Mouse (Mus musculus) layer of hippocampus, postnatal 36 days (tissue): ENCODE measurements at regions not wholly inside any gene's neighbourhood (a gene's known extent, or its start where the extent isn't known, plus 50 kb on each side); places are given as distances from the start of the nearest gene placed in this dataset.
A peak's percentile ranks its signal among the peaks of the same experiment; 100 is the strongest.

Source experiments
- DNase-seq, 2 experiments: peaks; one replicate each; pipeline ENCODE4 v3.0.0; 2022

GRCm38 (mm10) chr9:68254218-68254617 lies 399.4 kb upstream of the Rora start:
- DNase-seq: no peak

- DNase-seq: peak; percentile 8 to 13
Observed at GRCm38 (mm10) chr9:68268551-68268950, 385.0 kb upstream of the Rora start.

DNA sequence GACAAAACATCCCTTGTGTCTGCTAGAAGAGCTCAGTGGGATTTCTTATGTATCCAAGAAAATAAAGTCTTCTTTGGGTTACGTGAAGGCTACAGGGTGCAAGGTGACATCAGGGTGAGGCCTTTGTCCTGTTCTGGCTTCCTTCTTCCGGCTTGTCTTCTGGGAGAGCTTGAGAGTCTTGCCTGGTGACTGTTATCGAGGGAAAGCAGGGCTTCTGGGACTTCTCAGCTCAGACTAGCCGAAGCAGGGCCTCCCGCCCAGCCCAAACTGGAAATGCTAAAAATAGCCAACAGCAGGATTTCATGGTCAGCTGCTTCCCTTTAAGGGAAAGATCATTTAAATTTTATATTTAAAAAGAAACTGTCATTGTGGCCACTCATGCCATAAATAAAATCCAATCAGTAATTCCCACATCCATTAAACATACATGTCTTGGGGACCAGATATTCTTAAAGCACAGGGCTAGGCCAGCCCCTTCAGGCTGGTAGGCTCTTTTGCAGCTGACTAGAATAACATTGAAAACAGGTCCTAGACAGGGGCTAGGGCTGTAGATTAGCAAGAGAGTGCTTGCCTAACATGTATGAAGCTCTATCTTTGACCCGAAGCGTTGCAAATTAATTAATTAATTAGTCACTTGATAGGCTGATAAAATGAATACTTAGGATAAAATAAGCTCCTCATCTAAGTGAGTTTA lies 351.2 kb upstream of the Rora start:
- DNase-seq: no peak

DNA sequence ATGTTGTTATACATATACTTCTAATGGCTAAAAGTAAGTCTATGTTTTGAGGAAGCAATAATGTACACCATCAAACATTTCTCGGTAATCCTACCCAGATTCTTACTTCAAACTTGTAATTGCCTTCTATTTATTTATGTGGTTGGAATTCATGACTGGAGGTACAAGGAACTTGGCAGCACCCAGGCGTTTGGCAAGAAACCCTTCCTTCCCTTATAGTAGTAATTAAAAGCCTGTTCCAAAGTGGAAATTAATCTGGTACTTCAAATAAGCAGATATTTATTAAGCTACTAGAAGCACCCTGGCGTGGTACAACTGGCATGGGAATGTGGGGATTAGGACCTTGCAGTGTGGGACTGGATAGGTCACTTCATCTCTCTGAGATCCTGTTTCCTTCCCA lies 322.9 kb upstream of the Rora start:
- no peak for DNase-seq

DNA sequence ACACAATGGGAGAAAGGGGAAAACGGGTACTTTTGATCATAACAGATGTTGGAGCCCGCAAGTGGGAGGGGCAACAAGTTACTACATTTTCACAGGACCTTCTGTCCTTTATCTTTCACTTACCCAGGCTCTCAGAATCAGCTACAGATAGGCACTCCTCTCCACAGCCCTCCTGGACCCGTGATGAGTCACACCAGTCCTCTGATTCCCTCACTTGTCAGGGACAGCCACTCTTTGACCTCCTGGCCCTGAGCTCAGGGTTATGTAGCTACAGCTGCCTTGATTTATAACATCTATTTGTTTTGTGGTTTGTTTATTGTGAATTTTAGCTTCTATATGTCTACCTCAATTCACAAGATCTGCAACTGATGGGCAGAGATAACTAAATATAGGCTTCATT lies 312.7 kb upstream of the Rora start:
- DNase-seq: no peak

DNA sequence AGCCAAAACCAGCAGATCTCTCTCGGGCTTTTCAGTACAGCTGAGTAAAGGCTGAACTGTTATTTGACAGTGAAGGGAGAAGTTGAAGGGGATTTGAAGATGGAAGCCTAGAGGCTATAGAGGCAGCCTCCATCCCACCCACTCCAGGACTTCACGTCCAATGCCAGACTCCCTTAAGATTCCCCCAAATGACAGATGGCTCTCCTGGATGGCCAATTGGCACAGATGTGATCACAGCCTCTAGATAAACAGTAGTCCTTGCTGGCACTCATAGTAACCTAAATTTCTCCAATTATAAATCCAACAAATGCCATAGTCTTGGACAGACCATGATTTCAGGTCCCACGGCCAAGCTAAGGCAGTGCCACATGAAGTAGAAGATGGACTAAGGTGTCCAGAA lies 312.1 kb upstream of the Rora start:
- no peak for DNase-seq

DNA sequence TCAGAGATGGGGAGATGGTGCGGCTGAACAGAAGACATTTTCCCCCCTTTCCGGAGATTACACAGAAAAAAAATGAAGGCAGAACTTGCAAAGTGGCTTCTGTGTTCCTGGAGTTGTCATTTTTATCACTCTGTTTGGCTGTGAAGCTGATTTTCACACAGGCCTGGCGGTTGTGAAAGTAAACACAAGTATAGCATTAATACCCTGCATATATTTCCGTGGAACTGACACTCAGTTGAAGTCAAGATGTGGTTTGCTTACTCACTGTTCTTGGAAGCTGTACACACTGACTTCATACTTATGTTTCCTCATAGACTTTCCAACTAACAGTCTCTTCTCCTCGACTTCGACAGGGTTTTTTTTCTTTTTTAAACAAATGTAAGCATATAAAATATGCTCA lies 306.2 kb upstream of the Rora start:
- no peak for DNase-seq

DNA sequence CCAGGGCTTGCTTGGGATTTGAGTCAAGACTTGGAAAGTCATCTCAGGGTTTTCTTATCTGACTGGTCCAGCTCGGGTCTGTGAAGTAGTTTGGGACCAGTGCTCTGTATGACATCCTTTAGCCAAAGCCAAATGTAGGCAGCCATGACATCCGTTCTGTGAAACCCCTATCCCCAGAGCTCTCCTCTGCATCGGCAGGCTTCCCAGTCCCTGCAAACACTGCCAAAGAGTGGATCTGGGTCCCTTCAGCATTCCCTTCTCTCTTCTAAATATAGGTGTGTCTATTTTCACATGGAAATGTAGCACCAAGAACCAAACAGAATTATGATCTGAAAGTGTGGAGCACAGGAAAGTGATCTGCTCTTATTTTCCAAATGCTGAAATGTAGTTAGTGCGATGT lies 302.1 kb upstream of the Rora start:
- DNase-seq: no peak

DNA sequence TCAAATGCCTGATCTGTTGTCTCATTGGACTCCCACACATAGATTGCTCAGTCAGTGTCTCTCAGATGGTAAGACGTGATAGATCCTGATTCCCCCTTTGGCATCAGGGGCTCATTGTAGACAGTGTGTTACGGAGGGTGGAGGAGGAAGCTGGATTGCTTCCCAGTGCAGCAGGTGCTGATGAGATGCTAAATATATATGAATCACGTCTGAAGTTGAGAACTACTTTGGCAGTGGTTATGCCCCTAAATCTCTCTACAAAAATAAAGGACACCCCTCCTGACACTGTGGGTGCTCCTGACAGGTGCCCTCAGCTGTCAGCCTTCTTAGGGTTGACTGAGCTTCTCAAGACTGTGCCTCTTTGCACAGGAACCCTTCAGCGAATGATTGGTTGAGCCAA lies 299.1 kb upstream of the Rora start:
- peak; percentile 25 to 32 for DNase-seq

DNA sequence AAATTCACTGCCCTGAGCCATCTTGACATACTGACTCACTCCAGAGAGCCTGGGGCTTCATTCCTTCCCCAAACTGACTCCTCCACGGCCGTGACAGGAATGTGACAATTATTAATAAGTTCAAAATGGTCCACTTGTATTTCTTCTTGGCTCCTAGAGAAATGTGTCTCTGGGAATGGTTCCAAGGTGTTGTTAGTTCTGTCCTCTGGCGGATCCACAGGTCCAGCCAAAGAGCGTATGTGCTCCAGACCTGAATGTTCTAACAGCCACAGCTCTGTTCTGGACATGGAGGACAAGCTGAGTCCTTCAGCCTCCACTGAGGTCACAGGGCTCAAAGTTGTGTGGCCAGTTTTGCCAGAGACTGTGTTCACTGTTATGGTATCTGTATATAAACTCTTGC lies 297.5 kb upstream of the Rora start:
- no peak for DNase-seq

DNA sequence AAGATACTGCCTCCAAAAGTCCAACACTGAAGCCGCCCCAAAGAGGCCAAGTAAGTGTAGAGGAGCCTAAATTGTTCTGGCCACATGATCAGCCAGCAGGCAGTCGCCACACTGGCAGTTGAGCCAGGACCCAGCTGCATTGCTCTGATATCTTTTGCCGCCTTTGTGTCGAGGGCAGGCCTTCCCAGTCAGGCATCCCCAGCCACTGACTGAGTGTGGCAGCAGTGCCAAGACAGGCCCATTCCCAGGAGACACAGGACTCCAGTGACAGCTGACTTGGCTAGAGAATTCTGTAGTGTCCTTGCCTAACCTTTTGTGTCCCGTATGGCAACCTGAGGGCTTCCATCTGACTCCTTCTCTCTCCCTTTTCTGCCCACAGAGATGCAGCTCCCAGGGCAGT lies 296.4 kb upstream of the Rora start:
- peak in 1 of 2 experiments; percentile 9 for DNase-seq

DNA sequence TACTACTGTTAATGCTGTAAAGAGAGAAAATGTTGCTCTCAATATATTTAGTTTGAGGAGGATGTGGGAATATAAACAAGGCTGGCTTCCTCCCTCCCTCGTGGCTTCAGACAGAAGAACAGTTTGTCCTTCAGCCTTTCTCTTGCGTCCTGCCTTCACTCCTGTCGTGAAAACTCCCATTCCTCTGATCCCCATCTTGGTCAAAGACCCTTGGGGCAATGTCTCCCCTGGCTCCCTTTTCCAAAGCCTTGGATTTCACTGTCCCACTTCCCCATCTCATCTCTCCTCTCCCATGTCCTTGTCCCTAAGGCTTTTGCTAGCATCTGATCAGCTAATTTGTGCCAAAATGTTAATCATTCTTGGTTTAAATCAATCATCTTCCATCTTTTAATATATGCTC lies 286.6 kb upstream of the Rora start:
- DNase-seq: no peak

- DNase-seq: no peak
Observed at GRCm38 (mm10) chr9:68367556-68367955, 286.0 kb upstream of the Rora start.

DNA sequence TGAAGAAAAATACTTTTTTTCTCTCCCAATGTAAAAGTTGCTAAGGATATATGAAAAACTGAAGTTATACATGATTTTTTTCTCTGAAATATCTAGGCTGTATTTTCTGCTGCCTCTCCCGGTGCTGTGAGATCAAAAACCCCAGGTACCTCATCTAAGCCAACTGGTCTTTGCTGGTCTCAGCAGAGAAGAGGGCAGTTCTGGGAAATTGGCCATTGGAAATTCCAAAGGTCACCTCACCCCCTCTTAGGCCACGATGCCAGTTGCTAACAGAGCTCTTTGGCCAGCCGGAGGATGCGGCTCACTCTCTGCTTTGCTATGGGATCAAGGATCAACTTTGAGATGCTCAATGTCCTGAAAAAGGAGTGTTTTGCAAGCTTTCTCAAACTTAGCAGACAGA lies 280.9 kb upstream of the Rora start:
- no peak for DNase-seq

DNA sequence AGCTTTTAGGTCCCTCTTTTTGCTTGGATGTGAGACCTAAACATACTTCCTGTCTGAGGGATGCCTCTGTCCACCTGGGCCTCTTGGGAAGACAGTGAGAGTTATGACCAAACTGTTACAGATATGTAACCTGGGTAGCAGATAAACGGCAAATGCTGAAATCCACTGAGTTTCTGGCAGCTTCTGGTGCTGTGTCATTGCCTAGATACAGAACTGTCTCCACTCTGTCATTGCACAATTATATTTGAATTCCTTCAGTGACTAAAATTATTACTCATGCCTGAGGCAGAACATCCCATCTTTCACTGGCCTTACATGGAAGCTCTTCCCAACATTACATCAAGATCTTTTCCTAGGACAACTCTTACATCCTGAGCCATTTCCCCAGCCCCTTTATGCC lies 277.4 kb upstream of the Rora start:
- no peak for DNase-seq

- DNase-seq: no peak
Observed at GRCm38 (mm10) chr9:68381871-68382270, 271.7 kb upstream of the Rora start.

DNA sequence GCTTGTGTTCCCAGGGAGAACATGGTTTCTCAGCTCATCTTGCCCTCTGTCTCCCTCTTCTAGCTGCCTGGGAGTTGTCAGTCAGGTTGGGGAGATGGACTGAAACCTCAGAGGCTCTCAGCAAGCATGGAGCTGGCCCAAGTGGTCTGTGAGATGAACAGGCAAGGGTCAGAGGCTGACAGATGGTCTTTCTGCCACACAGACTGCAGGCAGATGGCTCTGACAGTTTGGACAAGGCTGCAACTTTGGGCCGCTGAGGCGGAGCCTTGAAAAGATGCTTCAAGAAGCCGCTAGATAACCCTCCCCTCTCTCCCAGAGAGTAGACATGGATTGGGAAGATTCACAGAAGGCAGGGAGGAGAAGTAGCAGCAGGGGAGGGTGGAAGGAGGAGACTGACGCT lies 252.7 kb upstream of the Rora start:
- DNase-seq: no peak

DNA sequence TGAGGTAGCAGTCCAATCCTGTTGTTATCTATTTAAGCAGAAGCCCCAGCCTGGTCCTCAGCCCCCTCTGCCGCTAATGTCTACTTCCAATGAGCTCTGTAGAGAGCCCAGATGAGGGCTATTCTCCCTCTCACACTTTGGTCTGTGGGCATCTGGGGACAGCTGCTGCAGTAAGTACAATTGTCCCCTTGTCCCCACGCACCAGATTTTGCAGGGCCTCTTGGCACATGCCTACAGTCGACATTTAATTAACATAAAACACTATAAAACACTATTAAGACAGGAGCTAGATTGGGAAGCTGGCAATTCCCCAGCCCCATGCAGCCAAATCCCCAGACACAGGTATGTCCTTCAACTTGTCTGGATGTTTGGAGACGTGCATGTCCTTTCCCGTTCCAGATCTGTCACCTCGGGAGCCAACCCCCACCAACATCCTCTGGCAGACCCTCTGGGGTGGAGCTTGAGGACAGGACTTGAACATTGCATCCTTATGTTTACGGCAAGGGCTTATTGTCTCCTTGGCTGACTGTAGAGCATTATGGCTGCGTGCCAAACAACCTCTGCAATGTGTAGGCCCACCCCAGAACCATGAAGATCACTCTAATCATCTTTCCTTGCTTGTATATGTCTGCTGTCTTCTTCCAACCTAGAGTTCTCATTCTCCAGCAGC lies 251.3 kb upstream of the Rora start:
- DNase-seq: peak; percentile 8 to 9

- no peak for DNase-seq
Observed at GRCm38 (mm10) chr9:68402981-68403380, 250.6 kb upstream of the Rora start.

DNA sequence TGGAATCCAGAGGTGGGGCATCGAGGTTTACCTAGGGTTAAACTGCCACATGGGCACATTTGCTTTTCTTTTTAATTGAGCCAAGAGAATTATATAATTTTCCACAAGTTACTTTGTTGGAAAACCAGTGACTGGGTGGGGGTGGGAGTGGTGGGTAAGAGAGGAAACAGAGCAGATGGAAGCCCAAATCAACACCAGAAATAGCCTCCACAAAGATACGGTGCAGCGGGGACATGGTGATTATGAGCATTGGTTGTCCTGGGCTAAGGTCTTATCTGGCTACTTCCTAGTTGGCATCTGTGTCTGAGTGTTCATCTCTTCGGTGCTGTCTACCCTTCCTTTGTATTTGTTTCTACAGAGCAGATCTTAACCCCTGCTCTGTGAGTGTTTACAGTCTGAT lies 250.1 kb upstream of the Rora start:
- DNase-seq: peak in 1 of 2 experiments; percentile 1

GRCm38 (mm10) chr9:68409786-68410185 lies 243.8 kb upstream of the Rora start:
- DNase-seq: no peak

GRCm38 (mm10) chr9:68426286-68426685 lies 227.3 kb upstream of the Rora start:
- DNase-seq: no peak

DNA sequence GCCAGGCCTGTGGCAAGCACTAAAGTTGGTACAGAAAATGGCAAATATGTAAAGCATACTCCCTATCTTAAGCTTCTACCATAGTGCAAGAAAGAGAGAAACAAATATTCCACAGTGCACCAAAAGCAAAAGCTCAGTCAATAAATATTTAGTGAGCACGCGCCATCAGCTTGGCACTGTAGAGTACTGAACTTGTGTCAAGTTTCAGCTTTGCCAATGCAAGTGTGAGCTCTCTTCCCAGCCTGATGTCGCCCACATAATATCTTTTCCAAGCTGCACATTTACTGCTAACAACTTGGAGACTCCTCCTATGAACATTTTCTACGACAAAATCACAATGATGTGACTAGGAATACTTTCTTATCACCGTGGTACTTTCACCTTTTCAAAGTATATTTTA lies 190.8 kb upstream of the Rora start:
- peak; percentile 11 to 15 for DNase-seq

DNA sequence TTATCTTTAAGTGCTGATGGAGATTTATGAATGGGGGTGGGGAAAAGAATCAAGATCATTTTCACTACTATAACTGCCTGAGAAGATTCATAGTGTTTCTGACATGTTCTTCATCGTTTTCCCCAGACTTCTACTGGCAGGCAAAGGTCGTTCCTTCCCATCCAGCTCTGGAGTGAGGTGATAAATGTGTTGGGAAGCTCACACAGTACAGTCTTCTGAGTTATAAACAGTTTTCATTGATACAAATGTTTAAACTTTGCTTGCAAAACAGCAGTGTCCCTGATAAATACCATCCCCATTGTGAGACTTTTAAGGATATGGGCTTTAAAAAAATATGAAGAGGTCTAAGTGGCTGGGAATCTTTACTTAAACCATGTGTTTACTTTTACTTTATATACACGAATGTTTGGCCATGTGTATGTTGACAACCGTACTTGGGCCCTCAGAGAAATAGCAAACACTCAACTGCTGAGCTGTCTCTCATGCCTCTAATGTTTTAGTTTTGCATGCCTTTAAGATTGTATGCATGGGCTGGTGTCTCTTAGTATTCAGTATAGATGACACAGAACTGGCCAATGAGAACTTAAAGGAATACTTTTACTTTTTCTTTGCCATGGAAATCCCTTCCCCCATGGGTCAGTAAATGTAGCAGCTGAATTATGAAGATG lies 189.8 kb upstream of the Rora start:
- DNase-seq: no peak
